In the genomic region with DNA sequence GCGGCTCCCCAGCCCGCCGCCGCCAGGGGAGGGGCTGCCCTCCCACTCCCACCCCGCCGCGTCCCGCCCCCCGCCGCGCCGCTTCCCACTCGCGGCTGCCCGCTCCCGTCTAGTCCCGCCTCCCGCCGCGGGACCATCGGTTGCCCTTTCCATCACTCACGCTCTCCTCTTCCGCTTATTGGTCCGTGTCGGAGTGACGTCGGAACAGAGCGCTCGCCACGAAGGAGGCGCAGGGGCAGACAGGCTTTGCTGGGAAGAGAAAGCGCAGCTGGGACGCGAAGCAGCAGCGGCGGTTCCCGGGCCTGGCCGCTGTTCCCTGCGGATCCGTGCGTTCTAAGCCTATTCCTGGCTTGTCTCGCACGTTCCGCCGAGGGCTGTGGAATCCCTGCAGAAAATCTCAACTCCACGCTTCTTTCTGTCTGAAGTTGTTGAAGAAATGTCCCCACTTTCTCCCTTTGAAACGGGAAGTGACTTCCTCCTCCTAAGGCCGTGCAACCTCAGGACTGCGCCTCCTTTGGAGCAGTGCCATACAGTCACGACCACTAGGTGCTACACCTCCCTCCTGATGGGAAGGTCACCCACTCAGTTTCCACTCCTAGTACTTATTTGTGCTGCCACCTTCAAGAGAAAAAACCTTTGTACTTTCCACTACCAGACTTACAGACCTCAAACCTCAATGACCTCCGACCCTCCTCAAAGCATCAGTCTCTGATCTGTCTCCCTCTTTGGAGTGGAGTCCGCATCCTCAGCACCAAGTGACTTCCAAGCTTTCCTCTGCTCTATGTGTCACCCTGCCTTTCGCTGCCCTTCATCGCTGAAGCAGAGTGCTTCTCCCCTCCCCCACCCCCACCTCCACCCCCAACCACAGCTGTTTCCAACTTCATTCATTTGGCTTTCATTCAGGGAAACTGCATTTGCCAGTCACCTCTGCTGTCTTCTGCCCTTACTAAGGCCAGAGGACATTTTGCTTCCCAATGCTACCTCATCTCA, we compare ENCODE assay signal across 8 mouse cellular contexts. TPM values are rescaled to one million over a fixed set of nuclear protein-coding genes. Genes with fewer than 3 reads are reported as not detected.
A peak's percentile ranks its signal among the peaks of the same experiment; 100 is the strongest.
DNase-seq lines count a peak whose midpoint lies in the region; ATAC-seq lines count a peak whose summit lies in the region.

A gene (minus strand): TSS at position 810 of the 990 bp plus-strand sequence.

- peak within 1 kb of the TSS; percentile 95 for H3K27ac ChIP-seq in hindbrain, embryonic 16.5 days (ENCODE audit: low read depth, low read length)
- peak within 1 kb of the TSS; percentile 41 for H3K27ac ChIP-seq in macrophage

- H3K4me2 ChIP-seq in hindbrain, embryonic 16.5 days (ENCODE audit: low read length) = peak within 1 kb of the TSS; percentile 83

- H3K4me3 ChIP-seq in hindbrain, embryonic 16.5 days (ENCODE audit: low read length) = peak within 1 kb of the TSS; percentile 78
- peak within 1 kb of the TSS; percentile 46 for H3K4me3 ChIP-seq in macrophage (ENCODE audit: inconsistent target)

- no peaks in the 10 kb centered on the region for H3K36me3 ChIP-seq in hindbrain, embryonic 16.5 days (ENCODE audit: control insufficient read depth, insufficient read depth, low read length)
- no peaks in the 10 kb centered on the region for H3K36me3 ChIP-seq in macrophage (ENCODE audit: inconsistent target)

- H3K9ac ChIP-seq in hindbrain, embryonic 16.5 days (ENCODE audit: low read depth, low read length) = peak within 1 kb of the TSS; percentile 87

- peak; percentile 99 for ATAC-seq in hindbrain, embryonic 16.5 days

- H3K79me2 ChIP-seq in macrophage (ENCODE audit: inconsistent target) = no peaks in the 10 kb centered on the region

- peaks cover 6% of the 10 kb centered on the region for H3K4me1 ChIP-seq in hindbrain, embryonic 16.5 days (ENCODE audit: control insufficient read depth, insufficient read depth, low read depth, low read length)

- DNase-seq in WW6 (ENCODE audit: low read depth, low spot score) = peak; percentile 82
- DNase-seq in cerebellum, postnatal 4 days (ENCODE audit: low spot score in 2 of 2) = peak; percentile 76 to 92
- DNase-seq in gastrocnemius, adult 18-20 months (ENCODE audit: low spot score) = peak; percentile 95
- DNase-seq in left cerebral cortex, adult 18-20 months (ENCODE audit: low spot score in 2 of 2) = peak; percentile 93 to 96
- DNase-seq in right cerebral cortex, adult 18-20 months = peak; percentile 97
- DNase-seq in urinary bladder, postnatal 14 days (ENCODE audit: low spot score) = peak; percentile 96

- WGBS in hindbrain, embryonic 16.5 days = under 1% methylated on average over 43 of the region's 54 CpGs
- WGBS in macrophage (ENCODE audit: missing documents) = under 1% methylated on average over 45 of the region's 54 CpGs

- no peaks in the 10 kb centered on the region for H3K9me3 ChIP-seq in hindbrain, embryonic 16.5 days (ENCODE audit: control insufficient read depth, low read length)

- no peaks in the 10 kb centered on the region for H3K27me3 ChIP-seq in hindbrain, embryonic 16.5 days (replicated peaks; ENCODE audit: control insufficient read depth, insufficient read depth, low read length)

RNA-seq across cellular contexts. Expression of the gene that starts here (rescaled TPM):
- total RNA-seq in gastrocnemius, adult 18-20 months (2021) = 1 to 10 TPM; 2.3 to 3.3 TPM
- polyA plus RNA-seq in hindbrain, embryonic 16.5 days (2015; fragmentation: Nextera tagmentation; extraction: Ambion mirVana) = 47.1 and 50.3 TPM in 2 replicates
- 10 to 100 TPM; 19.9 to 20.9 TPM for total RNA-seq in left cerebral cortex, adult 18-20 months (2021)
- total RNA-seq in macrophage (2018; cell fraction: chromatin; rRNA removed) = 10 to 100 TPM in 11 of 26 experiments, 1 to 10 TPM in 10, under 1 TPM in 5; 0.40 to 18.8 (median 8.1) TPM
- total RNA-seq in macrophage (2018; cell fraction: cytosol; rRNA removed) = 1 to 10 TPM; 1.4 to 4.7 (median 2.6) TPM
- 10 to 100 TPM in 1 of 26 experiments, 1 to 10 TPM in 25; 1.2 to 14.3 (median 4.4) TPM for total RNA-seq in macrophage (2018; cell fraction: nucleus; rRNA removed)
- polyA plus RNA-seq in macrophage (2018) = 1.7 to 3.4 TPM (median 2.6 TPM) in 3 replicates

Comparison
In these comparisons a context has a peak if more than half of its experiments do, and no peak if none do; other contexts are left out.
1. Peak in every context shown above with its lines: DNase-seq, ATAC-seq, H3K4me3 ChIP-seq and H3K27ac ChIP-seq.
2. RNA of the gene that starts here (total RNA-seq): 19.9 to 20.9 TPM in left cerebral cortex, adult 18-20 months; 2.3 to 3.3 TPM in gastrocnemius, adult 18-20 months; every median in the first group is over 4 times any median in the second.
3. RNA of the gene that starts here (polyA plus RNA-seq): 47.1 to 50.3 TPM in hindbrain, embryonic 16.5 days; 1.7 to 3.4 TPM in macrophage; every median in the first group is over 10 times any median in the second.